Mouse (Mus musculus): ENCODE data around the gene Bmper. TPM values are rescaled to one million over a fixed set of nuclear protein-coding genes. Genes with fewer than 3 reads are reported as not detected.

Bmper gene
- polyA plus RNA-seq, 1 experiment from 2014 or later: 12.4 TPM

DNA sequence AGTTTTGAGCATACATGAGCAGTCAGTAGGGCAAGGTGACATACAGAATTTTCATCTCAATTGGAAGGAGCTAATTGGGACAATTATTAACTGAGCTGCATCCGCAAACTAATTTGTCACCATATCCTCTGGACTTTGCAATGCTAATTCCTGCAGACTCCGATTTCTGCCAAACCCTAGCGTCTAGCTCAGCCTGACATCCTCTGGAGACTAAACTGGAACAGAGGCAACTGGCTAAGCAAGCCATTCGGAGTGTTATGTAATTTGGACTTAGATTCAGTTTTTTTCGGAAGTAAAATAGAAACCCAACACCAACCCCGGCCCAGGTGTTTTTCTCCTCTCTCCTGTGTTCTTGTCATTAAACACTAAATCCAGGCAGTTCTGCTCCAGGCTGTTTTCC, 213.9 kb downstream of the Bmper start:
- no peaks in the 10 kb centered on the region for H3K9me3 ChIP-seq (replicated peaks)
- no peaks in the 10 kb centered on the region for H3K27me3 ChIP-seq (replicated peaks)
- H3K27ac ChIP-seq (ENCODE audit: poor library complexity, severe bottlenecking): no peak overlapping the region
- H3K4me2 ChIP-seq: no peak overlapping the region
- ATAC-seq (ENCODE audit: insufficient number of reproducible peaks, low FRiP score): no peak
- no peaks in the 10 kb centered on the region for H3K36me3 ChIP-seq
- WGBS: 76% methylated on average over 6 of the region's 6 CpGs
- no peak overlapping the region for H3K9ac ChIP-seq
- no peak overlapping the region for H3K4me3 ChIP-seq
- H3K4me1 ChIP-seq (replicated peaks): peaks cover 14% of the 10 kb centered on the region

DNA sequence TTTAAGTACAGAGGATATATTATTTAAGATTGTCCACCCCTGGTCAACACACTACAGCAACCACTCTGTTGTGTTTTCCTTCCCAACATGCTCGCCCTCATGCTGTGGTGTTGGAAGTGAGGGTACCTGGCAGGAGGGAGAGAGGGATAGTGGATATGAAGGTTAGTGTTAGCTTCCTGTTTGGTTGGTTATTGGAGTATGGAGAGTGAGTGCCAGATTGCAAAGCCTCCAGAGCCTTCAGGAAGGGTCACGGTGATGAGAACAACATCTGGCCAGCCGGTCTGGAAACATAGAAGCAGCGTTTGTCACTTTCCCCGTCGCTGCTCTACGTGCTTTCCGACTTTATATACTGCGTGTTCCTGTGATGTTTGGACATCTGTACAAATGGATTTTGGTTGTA, 215.8 kb downstream of the Bmper start:
- no peak overlapping the region for H3K4me3 ChIP-seq
- 84% methylated on average over 9 of the region's 9 CpGs for WGBS
- no peaks in the 10 kb centered on the region for H3K9me3 ChIP-seq (replicated peaks)
- no peaks in the 10 kb centered on the region for H3K27me3 ChIP-seq (replicated peaks)
- no peak overlapping the region for H3K9ac ChIP-seq
- no peak overlapping the region for H3K27ac ChIP-seq (ENCODE audit: poor library complexity, severe bottlenecking)
- no peaks in the 10 kb centered on the region for H3K36me3 ChIP-seq
- peaks cover 10% of the 10 kb centered on the region for H3K4me1 ChIP-seq (replicated peaks)
- ATAC-seq (ENCODE audit: insufficient number of reproducible peaks, low FRiP score): no peak
- no peak overlapping the region for H3K4me2 ChIP-seq

DNA sequence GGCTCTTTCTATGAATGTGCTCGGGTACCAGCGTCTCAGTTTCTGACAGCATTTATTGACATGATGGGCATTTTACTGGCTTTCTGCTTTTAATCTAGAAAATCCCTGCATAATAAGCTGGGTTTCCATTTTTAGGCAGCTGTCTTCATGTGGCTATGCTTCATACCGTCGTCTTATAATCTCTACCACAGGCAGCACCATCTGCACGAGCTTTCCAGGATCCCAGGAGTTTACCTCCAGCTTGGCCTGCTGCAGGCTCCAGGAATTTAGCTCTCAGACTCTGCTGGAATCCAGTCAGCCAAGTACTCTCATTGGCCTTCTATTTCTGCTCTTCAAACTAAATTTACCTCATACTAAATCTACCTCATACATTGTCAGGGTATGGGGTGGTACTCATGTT, 219.3 kb downstream of the Bmper start:
- peaks cover 10% of the 10 kb centered on the region for H3K4me1 ChIP-seq (replicated peaks)
- WGBS: 53% methylated on average over 5 of the region's 5 CpGs
- no peak overlapping the region for H3K27ac ChIP-seq (ENCODE audit: poor library complexity, severe bottlenecking)
- no peak overlapping the region for H3K4me3 ChIP-seq
- no peak overlapping the region for H3K9ac ChIP-seq
- ATAC-seq (ENCODE audit: insufficient number of reproducible peaks, low FRiP score): no peak
- no peaks in the 10 kb centered on the region for H3K27me3 ChIP-seq (replicated peaks)
- H3K36me3 ChIP-seq: no peaks in the 10 kb centered on the region
- no peaks in the 10 kb centered on the region for H3K9me3 ChIP-seq (replicated peaks)
- H3K4me2 ChIP-seq: no peak overlapping the region

DNA sequence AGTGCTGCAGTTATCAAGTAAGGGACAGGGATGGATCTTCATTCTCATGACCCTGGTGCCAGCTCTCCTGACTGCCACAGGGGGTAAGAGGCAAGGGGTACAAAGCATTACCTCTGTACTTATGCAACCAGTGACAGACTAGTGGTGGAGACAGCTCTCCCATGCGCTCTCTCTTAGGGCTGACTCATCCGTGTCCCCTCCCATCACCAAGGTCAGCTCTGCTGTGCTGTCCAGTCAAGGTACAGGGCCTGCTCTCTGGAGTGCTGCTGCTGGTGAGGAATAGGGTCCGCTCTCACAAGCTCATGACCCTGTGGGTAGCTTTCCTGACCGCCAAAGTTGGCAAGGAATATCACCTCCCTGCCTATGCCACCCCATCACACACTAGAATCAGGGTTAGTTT, 222.1 kb downstream of the Bmper start:
- Histone ChIP-seq H3K27ac (ENCODE audit: poor library complexity, severe bottlenecking) (no peak overlapping the region), H3K9me3 (replicated peaks) (no peaks in the 10 kb centered on the region), H3K4me3 (no peak overlapping the region), H3K4me1 (replicated peaks) (peaks cover 10% of the 10 kb centered on the region), H3K9ac (no peak overlapping the region), H3K27me3 (replicated peaks) (no peaks in the 10 kb centered on the region), H3K36me3 (no peaks in the 10 kb centered on the region), H3K4me2 (no peak overlapping the region)
- ATAC-seq (ENCODE audit: insufficient number of reproducible peaks, low FRiP score): peak; percentile 15; the same call in 1 of the 2 replicates
- WGBS: 90% methylated on average over 4 of the region's 4 CpGs

DNA sequence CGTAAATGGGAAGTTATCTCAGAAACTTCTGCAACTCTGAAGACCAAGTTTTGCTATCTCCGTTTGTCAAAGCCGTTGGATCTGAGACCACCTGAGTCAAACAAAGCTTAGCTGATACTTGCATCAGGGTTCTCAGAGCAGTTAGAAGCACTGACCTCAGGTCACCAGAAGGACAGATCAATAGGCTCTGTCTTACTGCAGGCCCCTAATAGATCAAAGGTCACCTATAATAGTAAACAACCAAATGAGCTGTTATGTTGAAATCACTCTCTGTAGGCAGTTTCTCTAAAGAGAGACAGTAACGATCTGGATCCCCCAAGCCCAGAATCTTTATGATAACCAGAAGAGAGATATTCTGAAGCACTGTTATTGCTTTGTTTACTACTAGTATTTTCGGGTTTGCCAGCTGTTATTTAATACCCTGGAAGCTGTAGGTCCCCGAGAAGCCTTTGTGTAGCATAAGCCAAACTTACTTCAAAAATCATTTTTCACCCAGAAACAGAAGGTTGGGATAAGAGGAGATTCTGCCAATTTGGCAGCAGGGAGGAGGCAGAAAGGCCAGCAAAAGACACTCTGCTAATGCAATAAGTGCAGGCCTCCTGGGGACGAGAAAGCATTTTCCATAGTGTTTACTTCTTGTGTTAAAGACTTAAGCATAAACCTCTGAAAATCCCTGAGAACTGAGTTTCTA, 224.5 kb downstream of the Bmper start:
- no peaks in the 10 kb centered on the region for H3K27me3 ChIP-seq (replicated peaks)
- H3K9ac ChIP-seq: no peak overlapping the region
- no peak overlapping the region for H3K4me2 ChIP-seq
- H3K9me3 ChIP-seq (replicated peaks): no peaks in the 10 kb centered on the region
- 69% methylated on average over 7 of the region's 7 CpGs for WGBS
- peaks cover 5% of the 10 kb centered on the region for H3K4me1 ChIP-seq (replicated peaks)
- H3K27ac ChIP-seq (ENCODE audit: poor library complexity, severe bottlenecking): no peak overlapping the region
- no peak overlapping the region for H3K4me3 ChIP-seq
- no peaks in the 10 kb centered on the region for H3K36me3 ChIP-seq
- ATAC-seq (ENCODE audit: insufficient number of reproducible peaks, low FRiP score): no peak

DNA sequence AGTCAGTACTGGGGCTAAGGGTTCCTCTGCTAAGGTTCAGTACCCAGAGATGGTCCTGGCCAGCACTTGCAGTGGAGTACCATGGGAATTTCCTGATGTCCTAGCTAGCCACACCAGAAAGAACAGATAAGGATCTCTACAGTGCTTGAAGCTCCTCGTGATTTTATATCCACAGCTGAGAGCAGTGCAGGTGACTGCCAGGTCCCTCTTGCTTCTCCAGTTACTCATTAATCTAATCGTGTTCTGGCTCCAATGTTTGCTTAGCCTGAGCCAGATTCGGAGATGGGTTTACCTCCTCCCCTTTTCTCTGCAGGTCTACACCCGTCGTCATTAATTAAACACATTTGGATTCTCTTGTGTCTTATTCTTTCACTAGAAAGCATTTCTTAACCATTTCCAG, 230.4 kb downstream of the Bmper start:
- Histone ChIP-seq H3K27ac (ENCODE audit: poor library complexity, severe bottlenecking) (no peak overlapping the region), H3K27me3 (replicated peaks) (no peaks in the 10 kb centered on the region), H3K4me3 (no peak overlapping the region), H3K4me1 (replicated peaks) (no peaks in the 10 kb centered on the region), H3K9ac (no peak overlapping the region), H3K4me2 (no peak overlapping the region), H3K36me3 (no peaks in the 10 kb centered on the region), H3K9me3 (replicated peaks) (no peaks in the 10 kb centered on the region)
- WGBS: 50% methylated on average over 5 of the region's 5 CpGs
- ATAC-seq (ENCODE audit: insufficient number of reproducible peaks, low FRiP score): no peak

DNA sequence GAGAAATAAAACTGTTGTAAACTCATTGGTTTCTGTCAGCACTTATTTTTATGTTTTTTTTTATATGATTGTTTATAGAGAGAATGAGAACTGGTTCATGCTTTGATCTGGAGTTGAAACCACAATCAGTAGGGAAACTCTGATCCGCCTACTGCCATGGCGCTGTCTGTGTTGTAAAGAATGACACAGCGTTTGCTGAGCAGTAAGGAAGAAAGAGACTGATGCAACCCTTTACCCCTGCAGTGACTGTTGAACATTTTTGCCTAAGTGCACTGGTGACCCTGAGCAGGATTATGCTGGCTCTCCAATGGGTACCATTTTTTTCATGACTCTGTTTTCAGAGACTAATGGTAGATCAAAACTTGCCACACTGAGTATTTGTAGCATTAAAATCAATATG, 234.3 kb downstream of the Bmper start:
- 67% methylated on average over 3 of the region's 3 CpGs for WGBS
- no peak overlapping the region for H3K4me2 ChIP-seq
- H3K4me3 ChIP-seq: no peak overlapping the region
- no peaks in the 10 kb centered on the region for H3K36me3 ChIP-seq
- H3K27ac ChIP-seq (ENCODE audit: poor library complexity, severe bottlenecking): no peak overlapping the region
- no peaks in the 10 kb centered on the region for H3K27me3 ChIP-seq (replicated peaks)
- H3K4me1 ChIP-seq (replicated peaks): peaks cover 9% of the 10 kb centered on the region
- H3K9ac ChIP-seq: no peak overlapping the region
- H3K9me3 ChIP-seq (replicated peaks): no peaks in the 10 kb centered on the region
- no peak for ATAC-seq (ENCODE audit: insufficient number of reproducible peaks, low FRiP score)

DNA sequence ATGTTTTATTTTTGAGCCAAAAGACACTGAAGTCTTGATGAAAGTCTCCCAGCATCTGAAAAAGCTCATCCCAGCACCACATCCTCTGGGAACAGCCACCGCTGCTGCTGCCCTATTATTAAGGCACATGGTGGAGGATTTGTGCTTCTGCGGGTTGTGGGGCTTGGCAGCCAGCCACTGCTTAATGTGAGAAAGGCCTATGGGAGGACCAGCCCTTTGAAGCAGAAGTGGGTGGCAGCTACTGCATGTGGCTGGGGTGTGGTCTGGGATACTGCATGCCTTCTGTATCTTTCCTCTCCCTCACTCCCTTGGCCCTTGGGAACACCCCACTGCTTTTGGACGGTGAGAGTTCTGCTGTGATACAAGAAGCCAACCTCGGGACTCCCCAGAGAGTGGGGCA, 237.8 kb downstream of the Bmper start:
- Histone ChIP-seq H3K27me3 (replicated peaks) (no peaks in the 10 kb centered on the region), H3K27ac (ENCODE audit: poor library complexity, severe bottlenecking) (no peak overlapping the region), H3K9ac (no peak overlapping the region), H3K4me1 (replicated peaks) (peaks cover 12% of the 10 kb centered on the region), H3K36me3 (no peaks in the 10 kb centered on the region), H3K4me2 (no peak overlapping the region), H3K9me3 (replicated peaks) (no peaks in the 10 kb centered on the region), H3K4me3 (no peak overlapping the region)
- no peak for ATAC-seq (ENCODE audit: insufficient number of reproducible peaks, low FRiP score)
- WGBS: 34% methylated on average over 4 of the region's 4 CpGs

DNA sequence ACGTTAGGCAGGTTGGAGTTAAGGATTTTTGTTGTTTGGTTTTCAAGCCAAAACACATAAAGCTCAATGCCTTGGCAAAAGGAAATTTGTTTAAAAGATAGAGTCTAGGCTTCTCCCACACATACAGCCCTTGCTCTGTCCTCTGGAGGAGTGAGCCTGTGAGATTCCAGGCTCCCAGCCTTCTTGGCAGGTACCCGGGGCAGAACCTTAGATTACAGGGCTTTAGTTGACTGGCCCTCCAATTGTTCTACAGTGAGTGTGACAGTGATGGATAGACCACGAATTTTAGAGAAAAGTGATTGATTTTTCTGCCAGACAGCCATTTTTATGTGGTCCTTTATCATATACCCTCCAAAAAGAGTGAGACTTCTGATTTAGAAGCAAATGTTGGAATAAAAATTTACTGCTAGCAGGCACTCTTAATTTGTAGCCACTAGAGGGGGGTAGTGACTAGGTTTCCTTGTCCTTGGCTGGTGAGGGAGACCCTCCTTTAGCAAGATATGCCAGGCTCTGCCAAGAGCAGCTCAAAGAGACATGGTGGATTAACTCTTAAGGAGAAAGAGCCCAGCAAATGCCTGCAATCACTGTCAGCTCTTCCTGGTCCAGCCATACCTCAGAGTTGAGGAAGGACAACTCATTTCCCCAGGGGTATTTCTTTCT, 240.2 kb downstream of the Bmper start:
- H3K36me3 ChIP-seq: no peaks in the 10 kb centered on the region
- WGBS: 34% methylated on average over 3 of the region's 3 CpGs
- no peak for ATAC-seq (ENCODE audit: insufficient number of reproducible peaks, low FRiP score)
- H3K27me3 ChIP-seq (replicated peaks): no peaks in the 10 kb centered on the region
- H3K9ac ChIP-seq: no peak overlapping the region
- H3K27ac ChIP-seq (ENCODE audit: poor library complexity, severe bottlenecking): no peak overlapping the region
- H3K4me3 ChIP-seq: no peak overlapping the region
- H3K4me1 ChIP-seq (replicated peaks): peaks cover 12% of the 10 kb centered on the region
- no peak overlapping the region for H3K4me2 ChIP-seq
- no peaks in the 10 kb centered on the region for H3K9me3 ChIP-seq (replicated peaks)

DNA sequence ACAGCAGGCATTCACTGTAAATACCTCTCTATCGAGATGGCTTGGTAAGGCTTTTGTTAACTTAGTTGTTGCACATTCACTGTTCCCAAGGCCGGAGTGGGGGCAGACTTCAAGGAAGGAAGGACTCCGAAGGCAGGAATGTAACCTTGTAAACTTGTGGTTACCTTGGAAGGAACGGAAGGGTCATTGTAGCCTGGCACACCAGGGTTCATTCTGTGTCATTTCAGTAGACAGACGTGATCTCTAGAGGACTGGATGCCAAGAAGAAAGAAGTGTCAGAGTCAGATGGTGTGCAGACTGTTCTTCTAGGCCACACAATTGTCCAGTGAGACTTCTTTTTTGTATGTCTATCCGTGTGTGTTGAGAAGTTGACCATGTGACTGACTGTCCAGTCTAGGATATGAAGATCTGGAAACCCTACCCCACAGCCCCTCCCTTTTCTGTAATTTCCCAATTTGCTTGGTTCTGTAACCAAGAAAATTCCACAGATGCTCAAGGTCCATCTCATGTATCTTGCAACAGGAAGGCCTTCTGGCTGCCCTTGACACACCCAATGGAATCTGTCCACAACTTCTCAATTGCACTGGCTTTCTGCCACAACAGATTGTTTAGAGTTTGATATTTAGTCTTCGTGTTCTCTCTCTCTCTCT, 242.2 kb downstream of the Bmper start:
- Histone ChIP-seq H3K4me2 (no peak overlapping the region), H3K36me3 (no peaks in the 10 kb centered on the region), H3K27me3 (replicated peaks) (no peaks in the 10 kb centered on the region), H3K4me1 (replicated peaks) (peaks cover 12% of the 10 kb centered on the region), H3K9me3 (replicated peaks) (no peaks in the 10 kb centered on the region), H3K9ac (no peak overlapping the region), H3K4me3 (no peak overlapping the region), H3K27ac (ENCODE audit: poor library complexity, severe bottlenecking) (no peak overlapping the region)
- ATAC-seq (ENCODE audit: insufficient number of reproducible peaks, low FRiP score): no peak
- WGBS: 73% methylated on average over 7 of the region's 7 CpGs

DNA sequence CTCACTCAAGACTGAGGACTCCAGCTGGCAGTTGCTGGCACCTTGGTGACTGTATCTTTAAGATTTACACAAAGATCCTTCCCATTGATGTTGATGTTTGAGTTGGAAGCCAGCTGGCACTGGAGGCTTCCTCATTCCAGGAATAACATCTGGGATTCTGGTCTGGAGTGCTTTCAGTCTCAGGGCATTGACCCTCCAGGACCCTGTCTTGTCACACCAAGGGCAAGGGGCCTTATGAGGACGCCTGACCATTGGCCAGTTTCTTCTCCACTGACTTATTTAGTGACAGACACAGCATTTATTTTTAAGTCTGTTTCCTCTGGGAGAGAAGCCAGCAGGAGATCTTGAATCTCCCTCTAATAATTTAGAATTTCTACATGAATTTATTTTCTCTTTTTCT, 247.0 kb downstream of the Bmper start:
- no peaks in the 10 kb centered on the region for H3K27me3 ChIP-seq (replicated peaks)
- no peak for ATAC-seq (ENCODE audit: insufficient number of reproducible peaks, low FRiP score)
- no peak overlapping the region for H3K9ac ChIP-seq
- no peaks in the 10 kb centered on the region for H3K9me3 ChIP-seq (replicated peaks)
- no peak overlapping the region for H3K4me3 ChIP-seq
- H3K4me1 ChIP-seq (replicated peaks): peaks cover 3% of the 10 kb centered on the region; the same call in 1 of the 2 replicates
- WGBS: 35% methylated on average over 1 of the region's 1 CpGs
- no peak overlapping the region for H3K4me2 ChIP-seq
- no peak overlapping the region for H3K27ac ChIP-seq (ENCODE audit: poor library complexity, severe bottlenecking)
- H3K36me3 ChIP-seq: no peaks in the 10 kb centered on the region

Measured in heart, embryonic 12.5 days (tissue).